Mouse (Mus musculus): Measurements from ENCODE around the gene Ddx39. TPM values are rescaled to one million over a fixed set of nuclear protein-coding genes. Genes with fewer than 3 reads are reported as not detected.
A peak's percentile ranks its signal among the peaks of the same experiment; 100 is the strongest.

Gene Ddx39
- polyA plus RNA-seq, 1 experiment from 2014 or later, result 357 TPM

- Histone ChIP-seq H3K4me3 (no peak overlapping the region), H3K4me1 (peaks cover 41% of the 10 kb centered on the region), H3K27me3 (ENCODE audit: low read depth, poor library complexity, severe bottlenecking) (peaks cover 87% of the 10 kb centered on the region), H3K9me3 (replicated peaks) (no peaks in the 10 kb centered on the region), H3K36me3 (no peaks in the 10 kb centered on the region), H3K27ac (replicated peaks) (no peak overlapping the region)
- 80% methylated on average over 4 of the region's 4 CpGs for WGBS
- DNase-seq (ENCODE audit: low spot score), result no peak
Observed at GRCm38 (mm10) chr8:83744070-83744469, 29.1 kb downstream of the Ddx39 start.

GRCm38 (mm10) chr8:83747661-83748346, 32.8 kb downstream of the Ddx39 start:
- H3K27ac ChIP-seq (replicated peaks), result peak overlapping the region; percentile 62
- no peaks in the 10 kb centered on the region for H3K36me3 ChIP-seq
- H3K9me3 ChIP-seq (replicated peaks), result no peaks in the 10 kb centered on the region
- H3K4me1 ChIP-seq, result peaks cover 36% of the 10 kb centered on the region
- 3% methylated on average over 28 of the region's 28 CpGs for WGBS
- peak; percentile 65 for DNase-seq (ENCODE audit: low spot score)
- H3K27me3 ChIP-seq (ENCODE audit: low read depth, poor library complexity, severe bottlenecking), result peaks cover 55% of the 10 kb centered on the region
- peak overlapping the region; percentile 49 for H3K4me3 ChIP-seq

GRCm38 (mm10) chr8:83748708-83749107, 33.7 kb downstream of the Ddx39 start:
- no peak for DNase-seq (ENCODE audit: low spot score)
- H3K36me3 ChIP-seq, result no peaks in the 10 kb centered on the region
- H3K27me3 ChIP-seq (ENCODE audit: low read depth, poor library complexity, severe bottlenecking), result peaks cover 52% of the 10 kb centered on the region
- peak overlapping the region; percentile 49; the same call in 1 of the 2 replicates for H3K4me3 ChIP-seq
- WGBS, result 64% methylated on average over 3 of the region's 3 CpGs
- H3K27ac ChIP-seq (replicated peaks), result peak overlapping the region; percentile 62
- H3K4me1 ChIP-seq, result peaks cover 37% of the 10 kb centered on the region
- H3K9me3 ChIP-seq (replicated peaks), result no peaks in the 10 kb centered on the region

- H3K4me3 ChIP-seq, result no peak overlapping the region
- H3K27me3 ChIP-seq (ENCODE audit: low read depth, poor library complexity, severe bottlenecking), result peaks cover 50% of the 10 kb centered on the region
- 89% methylated on average over 9 of the region's 9 CpGs for WGBS
Observed at GRCm38 (mm10) chr8:83749265-83749664, 34.3 kb downstream of the Ddx39 start.

GRCm38 (mm10) chr8:83754149-83754548, 39.2 kb downstream of the Ddx39 start:
- H3K27ac ChIP-seq (replicated peaks), result no peak overlapping the region
- H3K36me3 ChIP-seq, result no peaks in the 10 kb centered on the region
- H3K4me1 ChIP-seq, result peaks cover 20% of the 10 kb centered on the region
- DNase-seq (ENCODE audit: low spot score), result no peak
- peaks cover 9% of the 10 kb centered on the region for H3K27me3 ChIP-seq (ENCODE audit: low read depth, poor library complexity, severe bottlenecking)
- no peak overlapping the region for H3K4me3 ChIP-seq
- H3K9me3 ChIP-seq (replicated peaks), result no peaks in the 10 kb centered on the region; the same call in 1 of the 2 replicates
- WGBS, result 60% methylated on average over 2 of the region's 3 CpGs

More at GRCm38 (mm10) chr8:83749265-83749664, 34.3 kb downstream of the Ddx39 start:
- Histone ChIP-seq H3K36me3 (no peaks in the 10 kb centered on the region), H3K4me1 (peaks cover 37% of the 10 kb centered on the region), H3K27ac (replicated peaks) (no peak overlapping the region), H3K9me3 (replicated peaks) (no peaks in the 10 kb centered on the region)
- DNase-seq (ENCODE audit: low spot score), result no peak

GRCm38 (mm10) chr8:83756273-83756672, 41.3 kb downstream of the Ddx39 start:
- 95% methylated on average over 3 of the region's 3 CpGs for WGBS
- no peaks in the 10 kb centered on the region for H3K36me3 ChIP-seq
- H3K4me1 ChIP-seq, result peaks cover 16% of the 10 kb centered on the region
- peaks cover 4% of the 10 kb centered on the region; the same call in 1 of the 2 replicates for H3K27me3 ChIP-seq (ENCODE audit: low read depth, poor library complexity, severe bottlenecking)
- DNase-seq (ENCODE audit: low spot score), result no peak
- H3K27ac ChIP-seq (replicated peaks), result no peak overlapping the region
- H3K4me3 ChIP-seq, result no peak overlapping the region
- H3K9me3 ChIP-seq (replicated peaks), result no peaks in the 10 kb centered on the region; the same call in 1 of the 2 replicates

- WGBS, result 80% methylated on average over 6 of the region's 6 CpGs
- H3K4me3 ChIP-seq, result no peak overlapping the region
- H3K27ac ChIP-seq (replicated peaks), result no peak overlapping the region
- H3K27me3 ChIP-seq (ENCODE audit: low read depth, poor library complexity, severe bottlenecking), result peaks cover 4% of the 10 kb centered on the region; the same call in 1 of the 2 replicates
- DNase-seq (ENCODE audit: low spot score), result no peak
- H3K4me1 ChIP-seq, result peaks cover 7% of the 10 kb centered on the region
- no peaks in the 10 kb centered on the region; the same call in 1 of the 2 replicates for H3K9me3 ChIP-seq (replicated peaks)
- H3K36me3 ChIP-seq, result no peaks in the 10 kb centered on the region
Observed at GRCm38 (mm10) chr8:83757084-83757607, 42.2 kb downstream of the Ddx39 start.

GRCm38 (mm10) chr8:83758298-83758697, 43.3 kb downstream of the Ddx39 start:
- H3K4me1 ChIP-seq, result no peaks in the 10 kb centered on the region
- no peak for DNase-seq (ENCODE audit: low spot score)
- peaks cover 4% of the 10 kb centered on the region; the same call in 1 of the 2 replicates for H3K27me3 ChIP-seq (ENCODE audit: low read depth, poor library complexity, severe bottlenecking)
- H3K36me3 ChIP-seq, result no peaks in the 10 kb centered on the region
- WGBS, result 67% methylated on average over 5 of the region's 5 CpGs
- no peak overlapping the region for H3K27ac ChIP-seq (replicated peaks)
- no peak overlapping the region for H3K4me3 ChIP-seq
- no peaks in the 10 kb centered on the region; the same call in 1 of the 2 replicates for H3K9me3 ChIP-seq (replicated peaks)

- H3K36me3 ChIP-seq, result no peaks in the 10 kb centered on the region
- no peaks in the 10 kb centered on the region; the same call in 1 of the 2 replicates for H3K9me3 ChIP-seq (replicated peaks)
- H3K27me3 ChIP-seq (ENCODE audit: low read depth, poor library complexity, severe bottlenecking), result peaks cover 4% of the 10 kb centered on the region; the same call in 1 of the 2 replicates
- no peak overlapping the region for H3K4me3 ChIP-seq
- DNase-seq (ENCODE audit: low spot score), result no peak
- H3K4me1 ChIP-seq, result no peaks in the 10 kb centered on the region
- no peak overlapping the region for H3K27ac ChIP-seq (replicated peaks)
- WGBS, result 82% methylated on average over 2 of the region's 2 CpGs
Observed at GRCm38 (mm10) chr8:83759231-83759759, 44.3 kb downstream of the Ddx39 start.

GRCm38 (mm10) chr8:83764116-83764515, 49.1 kb downstream of the Ddx39 start:
- DNase-seq (ENCODE audit: low spot score), result no peak
- Histone ChIP-seq H3K4me1 (no peaks in the 10 kb centered on the region), H3K27ac (replicated peaks) (no peak overlapping the region), H3K9me3 (replicated peaks) (0 out of 2 replicates have a peak, but pooled peaks cover 4% of the 10 kb centered on the region), H3K27me3 (ENCODE audit: low read depth, poor library complexity, severe bottlenecking) (no peaks in the 10 kb centered on the region), H3K36me3 (no peaks in the 10 kb centered on the region), H3K4me3 (no peak overlapping the region)
- 96% methylated on average over 8 of the region's 8 CpGs for WGBS

- 91% methylated on average over 2 of the region's 2 CpGs for WGBS
- Histone ChIP-seq H3K4me1 (no peaks in the 10 kb centered on the region), H3K27ac (replicated peaks) (no peak overlapping the region), H3K4me3 (no peak overlapping the region), H3K36me3 (no peaks in the 10 kb centered on the region), H3K9me3 (replicated peaks) (0 out of 2 replicates have a peak, but pooled peaks cover 4% of the 10 kb centered on the region), H3K27me3 (ENCODE audit: low read depth, poor library complexity, severe bottlenecking) (no peaks in the 10 kb centered on the region)
- DNase-seq (ENCODE audit: low spot score), result no peak
Observed at GRCm38 (mm10) chr8:83764717-83765116, 49.7 kb downstream of the Ddx39 start.

- DNase-seq (ENCODE audit: low spot score), result no peak
- Histone ChIP-seq H3K27me3 (ENCODE audit: low read depth, poor library complexity, severe bottlenecking) (no peaks in the 10 kb centered on the region), H3K4me3 (no peak overlapping the region), H3K4me1 (no peaks in the 10 kb centered on the region), H3K9me3 (replicated peaks) (0 out of 2 replicates have a peak, but pooled peaks cover 4% of the 10 kb centered on the region), H3K27ac (replicated peaks) (no peak overlapping the region), H3K36me3 (no peaks in the 10 kb centered on the region)
Observed at GRCm38 (mm10) chr8:83765663-83766062, 50.7 kb downstream of the Ddx39 start.

GRCm38 (mm10) chr8:83767442-83767841, 52.5 kb downstream of the Ddx39 start:
- H3K27ac ChIP-seq (replicated peaks), result no peak overlapping the region
- H3K4me1 ChIP-seq, result peaks cover 3% of the 10 kb centered on the region
- no peaks in the 10 kb centered on the region for H3K36me3 ChIP-seq
- H3K4me3 ChIP-seq, result no peak overlapping the region
- no peak for DNase-seq (ENCODE audit: low spot score)
- H3K27me3 ChIP-seq (ENCODE audit: low read depth, poor library complexity, severe bottlenecking), result peaks cover 9% of the 10 kb centered on the region; the same call in 1 of the 2 replicates
- 0 out of 2 replicates have a peak, but pooled peaks cover 4% of the 10 kb centered on the region for H3K9me3 ChIP-seq (replicated peaks)
- WGBS, result 92% methylated on average over 4 of the region's 4 CpGs

Data from midbrain, embryonic 10.5 days (tissue).